Mouse (Mus musculus): Measurements from ENCODE around the gene Atf6b. TPM values are rescaled to one million over a fixed set of nuclear protein-coding genes. Genes with fewer than 3 reads are reported as not detected.

Gene Atf6b
- total RNA-seq, 2 experiments from 2014 or later: 76.4 to 80.3 TPM

- intact Hi-C loops (cut with DNase I): no loop called here
- DNase-seq (ENCODE audit: low spot score in 2 of 2): no peak
Observed at GRCm38 (mm10) chr17:34680621-34681020, 33.7 kb downstream of the Atf6b start.

GRCm38 (mm10) chr17:34681132-34681571 lies 34.2 kb downstream of the Atf6b start:
- intact Hi-C loops (cut with DNase I): no loop called here
- DNase-seq (ENCODE audit: low spot score in 2 of 2): no peak

- intact Hi-C loops (cut with DNase I): no loop called here
- DNase-seq (ENCODE audit: low spot score in 2 of 2): no peak
Observed at GRCm38 (mm10) chr17:34681881-34682536, 35.1 kb downstream of the Atf6b start.

- no peak for DNase-seq (ENCODE audit: low spot score in 2 of 2)
- intact Hi-C loops (cut with DNase I): no loop called here
Observed at GRCm38 (mm10) chr17:34683179-34683578, 36.2 kb downstream of the Atf6b start.

- no peak for DNase-seq (ENCODE audit: low spot score in 2 of 2)
- intact Hi-C loops (cut with DNase I): no loop called here
Observed at GRCm38 (mm10) chr17:34683686-34684220, 36.8 kb downstream of the Atf6b start.

GRCm38 (mm10) chr17:34684253-34684893 lies 37.4 kb downstream of the Atf6b start:
- intact Hi-C loops (cut with DNase I): no loop called here
- DNase-seq (ENCODE audit: low spot score in 2 of 2): no peak

- DNase-seq (ENCODE audit: low spot score in 2 of 2): peak in 1 of 2 experiments; percentile 33
- intact Hi-C loops (cut with DNase I): no loop called here
Observed at GRCm38 (mm10) chr17:34685120-34686110, 38.5 kb downstream of the Atf6b start.

GRCm38 (mm10) chr17:34688889-34689288 lies 41.9 kb downstream of the Atf6b start:
- DNase-seq (ENCODE audit: low spot score in 2 of 2): no peak
- intact Hi-C loops (cut with DNase I): no loop called here

- DNase-seq (ENCODE audit: low spot score in 2 of 2): no peak
- intact Hi-C loops (cut with DNase I): no loop called here
Observed at GRCm38 (mm10) chr17:34690458-34690857, 43.5 kb downstream of the Atf6b start.

- intact Hi-C loops (cut with DNase I): no loop called here
- DNase-seq (ENCODE audit: low spot score in 2 of 2): no peak
Observed at GRCm38 (mm10) chr17:34692906-34693305, 46.0 kb downstream of the Atf6b start.

GRCm38 (mm10) chr17:34699575-34700408 lies 52.8 kb downstream of the Atf6b start:
- intact Hi-C loops (cut with DNase I): loop anchor here (5.0 kb wide), 1 partner anchor 78 kb away; no protein-coding TSS in a partner anchor
- peak; percentile 68 to 75 for DNase-seq (ENCODE audit: low spot score in 2 of 2)

- intact Hi-C loops (cut with DNase I): loop anchor here (5.0 kb wide), 1 partner anchor 77 kb away; no protein-coding TSS in a partner anchor
- peak; percentile 32 to 59 for DNase-seq (ENCODE audit: low spot score in 2 of 2)
Observed at GRCm38 (mm10) chr17:34700671-34701071, 53.7 kb downstream of the Atf6b start.

Other genes starting within 250 kb of the Atf6b start
- 1 to 10 TPM; 4.9 to 5.6 TPM for gene BC051142, start 248.3 kb upstream of the Atf6b start, total RNA-seq (2021)
- not detected for gene Btnl4, start 169.8 kb upstream of the Atf6b start, total RNA-seq (2021)
- gene Btnl6, start 129.8 kb upstream of the Atf6b start, total RNA-seq (2021): not detected
- 10 to 100 TPM; 10.0 to 10.9 TPM for gene Notch4, start 82.9 kb upstream of the Atf6b start, total RNA-seq (2021)
- gene Gpsm3, start 57.3 kb upstream of the Atf6b start, total RNA-seq (2021): 1 to 10 TPM; 3.2 to 3.4 TPM
- gene Pbx2, start 55.9 kb upstream of the Atf6b start, total RNA-seq (2021): 10 to 100 TPM; 45.9 to 48.8 TPM
- gene Ager, start 49.3 kb upstream of the Atf6b start, total RNA-seq (2021): 1 to 10 TPM in 1 of 2 experiments, under 1 TPM in 1; 0.87 to 1.2 TPM
- 10 to 100 TPM; 83.2 to 90.9 TPM for gene Rnf5, start 43.5 kb upstream of the Atf6b start, total RNA-seq (2021)
- gene Agpat1, start 42.9 kb upstream of the Atf6b start, total RNA-seq (2021): 100 to 1,000 TPM; 175 to 180 TPM
- gene Egfl8, start 31.2 kb upstream of the Atf6b start, total RNA-seq (2021): 1 to 10 TPM; 3.5 to 4.1 TPM
- 10 to 100 TPM; 39.3 to 45.7 TPM for gene Ppt2, start 18.6 kb upstream of the Atf6b start, total RNA-seq (2021)
- 100 to 1,000 TPM; 195 to 228 TPM for gene Prrt1, start 17.6 kb upstream of the Atf6b start, total RNA-seq (2021)
- gene Fkbpl, start 2.4 kb upstream of the Atf6b start, total RNA-seq (2021): 10 to 100 TPM; 16.1 to 16.7 TPM
- 1 to 10 TPM; 1.5 to 1.8 TPM for gene Tnxb, start 23.4 kb downstream of the Atf6b start, total RNA-seq (2021)
- 1 to 10 TPM; 5.2 to 8.0 TPM for gene C4b, start 96.7 kb downstream of the Atf6b start, total RNA-seq (2021)
- gene Cyp21a1, start 157.4 kb downstream of the Atf6b start, total RNA-seq (2021): not detected
- 10 to 100 TPM; 58.2 to 59.3 TPM for gene Stk19, start 189.8 kb downstream of the Atf6b start, total RNA-seq (2021)
- gene Dxo, start 189.9 kb downstream of the Atf6b start, total RNA-seq (2021): 10 to 100 TPM; 33.5 to 35.8 TPM
- 10 to 100 TPM; 68.5 to 73.1 TPM for gene Skiv2l, start 203.1 kb downstream of the Atf6b start, total RNA-seq (2021)
- gene Nelfe, start 203.2 kb downstream of the Atf6b start, total RNA-seq (2021): 10 to 100 TPM; 29.1 to 30.5 TPM
- gene Cfb, start 215.4 kb downstream of the Atf6b start, total RNA-seq (2021): under 1 TPM in 1 of 2 experiments, not detected in 1; 0.20 TPM
- 1 to 10 TPM; 5.0 to 5.1 TPM for gene Zbtb12, start 232.3 kb downstream of the Atf6b start, total RNA-seq (2021)
- under 1 TPM in 1 of 2 experiments, not detected in 1; 0.26 TPM for gene Gm20547, start 234.9 kb downstream of the Atf6b start, total RNA-seq (2021)

Data from left cerebral cortex, postnatal 14 days (tissue).